Mouse (Mus musculus): Measurements from ENCODE around the gene Upp1. TPM values are rescaled to one million over a fixed set of nuclear protein-coding genes. Genes with fewer than 3 reads are reported as not detected.

The Upp1 gene
- 10 to 100 TPM in 1 of 2 experiments, 1 to 10 TPM in 1; 8.3 to 11.2 TPM for total RNA-seq (2021)
- long read RNA-seq, experiment 1, transcript Upp1-202 (9 exons, 1,157 nt) = minor isoform, 5 of 18 reads
- long read RNA-seq, experiment 1, transcript Upp1-205 (9 exons, 1,252 nt) = major isoform, 13 of 18 reads
- long read RNA-seq, experiment 1, partial matches to known transcripts = 0 of 18 reads
- long read RNA-seq, experiment 1, other reads (novel, unspliced or antisense) = 0 of 18 reads
- long read RNA-seq, experiment 2, transcript Upp1-205 (9 exons, 1,252 nt) = major isoform, 10 of 12 reads
- long read RNA-seq, experiment 2, partial matches to known transcripts = 1 of 12 reads
- long read RNA-seq, experiment 2, other reads (novel, unspliced or antisense) = 0 of 12 reads

GRCm38 (mm10) chr11:9118050-9118420 is at the start of gene Upp1:
Gene Upp1, plus strand, starts transcription at chr11:9118103.
- DNase-seq = no peak
- intact Hi-C loops (cut with DNase I) = loop anchor here (5.0 kb wide), 2 partner anchors 66 to 106 kb away; partner anchors contain the start of gene Hus1

GRCm38 (mm10) chr11:9076444-9076843 is 41.5 kb upstream of the Upp1 start:
- intact Hi-C loops (cut with DNase I) = no loop called here
- no peak for DNase-seq

GRCm38 (mm10) chr11:9113189-9113588 is 4.7 kb upstream of the Upp1 start:
- intact Hi-C loops (cut with DNase I) = no loop called here
- DNase-seq = no peak

DNA sequence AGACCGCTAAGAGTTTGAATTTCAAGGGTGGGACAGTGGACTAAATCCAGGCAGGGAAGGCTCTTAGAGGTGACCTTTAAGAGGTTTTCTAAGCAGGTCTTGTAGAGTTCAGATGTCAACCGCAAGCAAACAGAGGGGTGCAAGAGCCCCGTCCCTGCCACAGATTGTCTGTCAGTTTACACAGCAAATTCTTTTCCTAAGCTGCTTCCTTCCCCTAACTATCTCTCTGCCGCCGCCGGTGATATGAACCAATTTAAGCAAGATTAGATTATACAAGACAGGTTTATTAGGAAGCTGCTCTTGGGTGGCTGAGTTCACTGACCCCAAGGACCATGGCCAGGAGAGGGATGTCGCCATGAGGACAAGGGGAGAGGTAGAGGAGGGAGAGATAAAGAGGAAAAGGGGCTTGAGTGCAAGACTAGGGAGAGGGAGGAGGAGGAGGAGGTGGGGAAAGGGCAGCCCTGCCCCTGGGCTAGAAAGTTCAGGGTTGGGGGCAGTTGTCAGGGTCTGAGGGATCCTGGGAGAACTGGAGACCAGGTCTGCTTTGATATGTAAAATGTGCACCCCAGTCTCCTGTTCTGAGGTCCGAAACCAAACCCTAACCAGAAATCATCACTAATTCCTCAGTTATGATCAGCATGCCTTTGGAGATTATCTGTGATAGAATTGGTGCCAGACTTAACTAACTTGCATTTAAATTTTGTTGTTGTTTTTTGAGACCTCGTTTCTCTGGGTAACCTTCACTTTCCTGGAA is 2.4 kb upstream of the Upp1 start:
- DNase-seq = no peak
- intact Hi-C loops (cut with DNase I) = loop anchor here (5.0 kb wide), 2 partner anchors 63 to 103 kb away; partner anchors contain the start of gene Hus1

DNA sequence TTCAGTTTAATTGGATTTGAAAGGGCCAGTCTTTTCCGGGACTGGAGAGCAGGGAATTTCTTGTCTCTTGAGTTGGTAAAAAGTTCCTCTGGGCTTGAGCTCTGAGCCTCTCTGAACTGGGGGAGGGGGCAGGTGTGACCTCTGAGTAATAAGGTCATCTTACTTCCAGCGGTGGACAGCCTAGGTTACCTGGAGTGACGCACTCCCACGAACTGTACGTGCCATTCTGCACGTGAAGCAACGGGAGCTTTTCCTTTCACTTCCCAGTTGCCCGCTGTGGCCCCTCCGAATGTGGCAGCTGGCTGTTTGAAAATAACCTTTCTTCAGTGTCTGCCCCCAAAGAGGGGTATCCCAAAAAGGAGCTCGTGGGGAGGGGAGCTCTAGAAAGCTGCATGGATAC is 1.8 kb upstream of the Upp1 start:
- DNase-seq = no peak

DNA sequence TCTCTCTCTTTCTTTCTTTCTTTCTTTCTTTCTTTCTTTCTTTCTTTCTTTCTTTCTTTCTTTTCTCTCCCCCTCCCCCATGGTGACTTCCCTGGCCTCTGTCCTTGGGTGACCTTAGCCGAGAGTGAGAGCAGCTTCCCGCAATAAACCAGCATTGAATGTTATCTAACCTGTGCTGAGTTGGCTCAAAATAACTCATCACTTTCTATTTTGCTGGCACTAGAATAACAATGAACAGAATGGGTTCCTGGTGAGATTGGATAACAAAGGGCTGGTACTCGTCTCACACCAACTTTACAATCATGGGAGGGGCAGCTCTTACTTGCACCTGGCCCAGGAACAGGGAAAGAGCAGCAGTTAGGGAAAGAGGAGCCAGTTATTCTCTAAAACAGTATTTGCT is 987 bp upstream of the Upp1 start:
- intact Hi-C loops (cut with DNase I) = loop anchor here (5.0 kb wide), 2 partner anchors 65 to 105 kb away; partner anchors contain the start of gene Hus1
- no peak for DNase-seq

More for the DNA sequence above, 1.8 kb upstream of the Upp1 start:
- intact Hi-C loops (cut with DNase I) = loop anchor here (5.0 kb wide), 2 partner anchors 64 to 104 kb away; partner anchors contain the start of gene Hus1

GRCm38 (mm10) chr11:9117358-9118049 is 399 bp upstream of the Upp1 start:
- intact Hi-C loops (cut with DNase I) = loop anchor here (5.0 kb wide), 2 partner anchors 65 to 105 kb away; partner anchors contain the start of gene Hus1
- DNase-seq = peak; percentile 62 to 72

- DNase-seq = peak; percentile 57 to 63
- intact Hi-C loops (cut with DNase I) = loop anchor here (5.0 kb wide), 2 partner anchors 66 to 106 kb away; partner anchors contain the start of gene Hus1
Measured at GRCm38 (mm10) chr11:9118421-9119121, 668 bp downstream of the Upp1 start.

GRCm38 (mm10) chr11:9119231-9120020 is 1.5 kb downstream of the Upp1 start:
- intact Hi-C loops (cut with DNase I) = loop anchor here (5.0 kb wide), 2 partner anchors 67 to 107 kb away; partner anchors contain the start of gene Hus1
- DNase-seq = no peak

- intact Hi-C loops (cut with DNase I) = no loop called here
Measured at GRCm38 (mm10) chr11:9122315-9122714, 4.4 kb downstream of the Upp1 start.

DNA sequence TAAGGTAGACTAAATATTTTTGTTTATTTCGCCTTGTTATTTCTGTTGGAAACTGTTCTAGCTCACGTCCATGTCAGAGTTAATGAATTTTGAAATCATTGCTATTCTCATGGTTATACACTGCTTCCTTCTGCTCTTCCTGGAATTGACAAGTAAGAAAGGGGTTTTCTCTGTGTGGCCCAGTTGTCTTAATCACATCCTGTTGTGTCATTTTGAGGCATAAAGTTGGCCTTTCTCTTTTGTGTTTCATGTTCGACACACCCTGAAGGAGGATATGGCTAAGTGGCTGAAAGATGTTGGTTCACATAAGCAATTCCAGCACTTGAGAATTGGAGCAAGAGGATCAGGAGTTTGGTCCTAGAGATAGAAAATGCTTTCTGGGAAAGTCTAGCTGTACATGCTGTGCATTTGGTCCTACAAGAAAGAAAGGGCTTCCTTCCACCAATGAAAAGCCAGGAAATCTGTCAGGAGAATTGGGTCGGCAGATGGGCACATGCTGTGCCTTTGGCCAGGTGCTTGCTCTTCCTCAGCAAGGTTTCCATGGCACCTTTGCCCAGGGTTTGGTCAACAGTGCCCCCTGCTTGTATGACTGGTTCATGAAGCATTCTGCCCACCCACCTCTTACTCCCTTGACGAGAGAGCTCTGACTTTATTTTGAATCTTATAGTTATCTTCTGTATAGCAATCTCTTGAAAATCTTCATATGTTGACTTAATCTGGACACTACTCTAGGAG is 8.6 kb downstream of the Upp1 start:
- peak in 1 of 2 experiments; percentile 43 for DNase-seq
- intact Hi-C loops (cut with DNase I) = loop anchor here (2.0 kb wide), 1 partner anchor 144 kb away; no protein-coding TSS in a partner anchor

More at GRCm38 (mm10) chr11:9122315-9122714, 4.4 kb downstream of the Upp1 start:
- no peak for DNase-seq

- intact Hi-C loops (cut with DNase I) = no loop called here
- no peak for DNase-seq
Measured at GRCm38 (mm10) chr11:9128110-9128509, 10.2 kb downstream of the Upp1 start.

DNA sequence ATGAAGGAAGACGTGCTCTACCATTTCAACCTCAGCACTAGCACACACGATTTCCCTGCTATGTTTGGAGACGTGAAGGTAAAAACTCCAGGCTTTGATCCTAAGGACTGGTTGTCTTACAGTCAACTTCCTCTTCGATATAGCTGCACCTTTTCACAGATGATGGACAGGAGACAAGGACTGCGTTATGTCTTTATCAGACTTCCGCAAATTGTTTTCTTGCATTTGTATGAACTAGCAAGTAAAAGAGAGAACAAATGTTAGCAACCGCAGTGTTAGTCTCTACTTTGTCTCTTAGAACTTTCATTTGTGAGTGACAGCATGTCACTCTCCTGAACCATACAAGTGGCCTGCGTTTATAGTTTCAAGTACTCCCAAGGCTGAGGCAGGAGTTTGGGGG is 11.6 kb downstream of the Upp1 start:
- DNase-seq = no peak
- intact Hi-C loops (cut with DNase I) = no loop called here

GRCm38 (mm10) chr11:9131688-9132087 is 13.8 kb downstream of the Upp1 start:
- no peak for DNase-seq
- intact Hi-C loops (cut with DNase I) = no loop called here

DNA sequence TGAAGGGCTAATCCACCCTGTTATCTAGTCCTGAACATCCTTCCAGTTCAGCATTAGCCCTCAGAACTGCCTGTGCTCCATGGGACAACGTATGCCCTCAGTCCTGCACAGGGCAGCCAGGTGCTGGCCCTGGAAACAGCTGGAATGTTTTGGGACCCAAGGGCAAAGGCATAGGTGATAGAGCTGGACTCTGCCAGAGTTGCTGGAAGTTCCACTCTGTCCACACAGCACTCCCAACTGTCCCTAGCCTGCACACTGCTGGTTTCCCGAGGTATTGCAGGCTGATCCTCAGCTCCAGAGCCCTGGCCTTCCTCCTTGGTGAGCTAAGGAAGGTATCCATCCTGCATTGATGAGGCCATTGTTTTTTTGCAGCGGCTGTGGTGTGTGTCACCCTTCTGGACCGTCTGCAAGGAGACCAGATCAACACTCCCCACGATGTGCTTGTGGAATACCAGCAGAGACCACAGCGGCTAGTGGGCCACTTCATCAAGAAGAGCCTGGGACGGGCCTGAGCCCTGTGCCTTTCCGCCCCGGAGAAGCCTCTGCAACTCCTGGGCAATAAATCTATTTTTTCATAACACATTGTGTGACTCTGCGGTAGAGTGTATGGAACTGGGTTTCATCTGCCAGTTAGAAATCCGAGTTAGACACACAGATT is 17.8 kb downstream of the Upp1 start:
- intact Hi-C loops (cut with DNase I) = loop anchor here (1.0 to 5.0 kb wide), 4 partner anchors 152 to 711 kb away; no protein-coding TSS in a partner anchor
- DNase-seq = no peak

- intact Hi-C loops (cut with DNase I) = loop anchor here (1.0 to 5.0 kb wide), 4 partner anchors 153 to 712 kb away; no protein-coding TSS in a partner anchor
Measured at GRCm38 (mm10) chr11:9136471-9136870, 18.6 kb downstream of the Upp1 start.

GRCm38 (mm10) chr11:9145113-9145512 is 27.2 kb downstream of the Upp1 start:
- DNase-seq = no peak
- intact Hi-C loops (cut with DNase I) = no loop called here

More at GRCm38 (mm10) chr11:9136471-9136870, 18.6 kb downstream of the Upp1 start:
- DNase-seq = peak; percentile 73 to 85

GRCm38 (mm10) chr11:9146115-9146514 is 28.2 kb downstream of the Upp1 start:
- no peak for DNase-seq
- intact Hi-C loops (cut with DNase I) = no loop called here
